Mouse (Mus musculus): ENCODE measurements around the gene Cbfb. TPM values are rescaled to one million over a fixed set of nuclear protein-coding genes. Genes with fewer than 3 reads are reported as not detected.

The Cbfb gene
- polyA plus RNA-seq, 1 experiment from 2014 or later = 48.5 TPM

- peaks cover 24% of the 10 kb centered on the region for H3K27me3 ChIP-seq (ENCODE audit: control insufficient read depth, insufficient read depth, low read length)
- H3K4me1 ChIP-seq (ENCODE audit: control insufficient read depth, insufficient read depth, low read length) = peaks cover 22% of the 10 kb centered on the region
- 85% methylated on average over 12 of the region's 12 CpGs for WGBS
Observed at GRCm38 (mm10) chr8:105261326-105261980, 91.0 kb downstream of the Cbfb start.

GRCm38 (mm10) chr8:105263244-105263912 lies 92.9 kb downstream of the Cbfb start:
- Histone ChIP-seq H3K36me3 (ENCODE audit: control insufficient read depth, insufficient read depth) (no peaks in the 10 kb centered on the region), H3K4me2 (ENCODE audit: low read depth, low read length) (peak overlapping the region; percentile 92), H3K27ac (ENCODE audit: low read length) (no peak overlapping the region), H3K27me3 (ENCODE audit: control insufficient read depth, insufficient read depth, low read length) (peaks cover 34% of the 10 kb centered on the region), H3K9ac (ENCODE audit: low read length) (no peak overlapping the region; the same call in 1 of the 2 replicates), H3K9me3 (replicated peaks; ENCODE audit: control insufficient read depth, low read length) (peaks cover 4% of the 10 kb centered on the region), H3K4me1 (ENCODE audit: control insufficient read depth, insufficient read depth, low read length) (peaks cover 27% of the 10 kb centered on the region), H3K4me3 (ENCODE audit: low read length) (no peak overlapping the region; the same call in 1 of the 2 replicates)
- no peak for ATAC-seq (replicated peaks; ENCODE audit: extremely low read depth, insufficient read depth, low FRiP score)
- 45% methylated on average over 16 of the region's 16 CpGs for WGBS

More at GRCm38 (mm10) chr8:105261326-105261980, 91.0 kb downstream of the Cbfb start:
- no peak overlapping the region for H3K4me2 ChIP-seq (ENCODE audit: low read depth, low read length)
- no peak overlapping the region for H3K4me3 ChIP-seq (ENCODE audit: low read length)
- no peak for ATAC-seq (replicated peaks; ENCODE audit: extremely low read depth, insufficient read depth, low FRiP score)
- H3K36me3 ChIP-seq (ENCODE audit: control insufficient read depth, insufficient read depth) = no peaks in the 10 kb centered on the region
- no peak overlapping the region for H3K9ac ChIP-seq (ENCODE audit: low read length)
- no peak overlapping the region for H3K27ac ChIP-seq (ENCODE audit: low read length)
- H3K9me3 ChIP-seq (replicated peaks; ENCODE audit: control insufficient read depth, low read length) = peaks cover 4% of the 10 kb centered on the region

- Histone ChIP-seq H3K27ac (ENCODE audit: low read length) (no peak within 1 kb of the TSS), H3K4me1 (ENCODE audit: control insufficient read depth, insufficient read depth, low read length) (peaks cover 29% of the 10 kb centered on the region), H3K36me3 (ENCODE audit: control insufficient read depth, insufficient read depth) (no peaks in the 10 kb centered on the region), H3K27me3 (ENCODE audit: control insufficient read depth, insufficient read depth, low read length) (peaks cover 37% of the 10 kb centered on the region), H3K4me3 (ENCODE audit: low read length) (peak within 1 kb of the TSS; percentile 76), H3K4me2 (ENCODE audit: low read depth, low read length) (peak within 1 kb of the TSS; percentile 92), H3K9me3 (replicated peaks; ENCODE audit: control insufficient read depth, low read length) (peaks cover 4% of the 10 kb centered on the region), H3K9ac (ENCODE audit: low read length) (peak within 1 kb of the TSS; percentile 81)
- 1% methylated on average over 54 of the region's 54 CpGs for WGBS
- ATAC-seq (replicated peaks; ENCODE audit: extremely low read depth, insufficient read depth, low FRiP score) = peak; percentile 65; the same call in 1 of the 2 replicates
Observed at GRCm38 (mm10) chr8:105264024-105264982, 93.8 kb downstream of the Cbfb start, which contains the start of the genes Tradd and Fbxl8. Gene Tradd, minus strand, starts transcription at chr8:105264609. Gene Fbxl8, plus strand, starts transcription at chr8:105264648.

- WGBS = 16% methylated on average over 10 of the region's 10 CpGs
- peak overlapping the region; percentile 81 for H3K9ac ChIP-seq (ENCODE audit: low read length)
- peaks cover 28% of the 10 kb centered on the region for H3K4me1 ChIP-seq (ENCODE audit: control insufficient read depth, insufficient read depth, low read length)
- no peaks in the 10 kb centered on the region for H3K36me3 ChIP-seq (ENCODE audit: control insufficient read depth, insufficient read depth)
- H3K27ac ChIP-seq (ENCODE audit: low read length) = no peak overlapping the region
- H3K4me3 ChIP-seq (ENCODE audit: low read length) = peak overlapping the region; percentile 76
- no peak for ATAC-seq (replicated peaks; ENCODE audit: extremely low read depth, insufficient read depth, low FRiP score)
- peak overlapping the region; percentile 92 for H3K4me2 ChIP-seq (ENCODE audit: low read depth, low read length)
- H3K27me3 ChIP-seq (ENCODE audit: control insufficient read depth, insufficient read depth, low read length) = peaks cover 37% of the 10 kb centered on the region
- peaks cover 4% of the 10 kb centered on the region for H3K9me3 ChIP-seq (replicated peaks; ENCODE audit: control insufficient read depth, low read length)
Observed at GRCm38 (mm10) chr8:105265128-105265527, 94.7 kb downstream of the Cbfb start.

- Histone ChIP-seq H3K9ac (ENCODE audit: low read length) (no peak overlapping the region), H3K4me1 (ENCODE audit: control insufficient read depth, insufficient read depth, low read length) (peaks cover 32% of the 10 kb centered on the region), H3K4me2 (ENCODE audit: low read depth, low read length) (no peak overlapping the region), H3K27me3 (ENCODE audit: control insufficient read depth, insufficient read depth, low read length) (peaks cover 48% of the 10 kb centered on the region), H3K4me3 (ENCODE audit: low read length) (no peak overlapping the region), H3K9me3 (replicated peaks; ENCODE audit: control insufficient read depth, low read length) (no peaks in the 10 kb centered on the region), H3K36me3 (ENCODE audit: control insufficient read depth, insufficient read depth) (no peaks in the 10 kb centered on the region), H3K27ac (ENCODE audit: low read length) (no peak overlapping the region)
- WGBS = 51% methylated on average over 13 of the region's 13 CpGs
- no peak for ATAC-seq (replicated peaks; ENCODE audit: extremely low read depth, insufficient read depth, low FRiP score)
Observed at GRCm38 (mm10) chr8:105266775-105267174, 96.3 kb downstream of the Cbfb start.

Other genes starting within 250 kb of the Cbfb start
- gene Ces2e, start 244.4 kb upstream of the Cbfb start, polyA plus RNA-seq (2015; fragmentation: Nextera tagmentation; extraction: Ambion mirVana) = 0.11 and 0.80 TPM in 2 replicates
- 0.13 TPM in 1 of 2 replicates, not detected in the other for gene Ces2f, start 223.3 kb upstream of the Cbfb start, polyA plus RNA-seq (2015; fragmentation: Nextera tagmentation; extraction: Ambion mirVana)
- 2.5 and 3.0 TPM in 2 replicates for gene Ces2g, start 209.0 kb upstream of the Cbfb start, polyA plus RNA-seq (2015; fragmentation: Nextera tagmentation; extraction: Ambion mirVana)
- gene Ces2h, start 169.8 kb upstream of the Cbfb start, polyA plus RNA-seq (2015; fragmentation: Nextera tagmentation; extraction: Ambion mirVana) = not detected in 2 replicates
- not detected in 2 replicates for gene Ces3a, start 122.1 kb upstream of the Cbfb start, polyA plus RNA-seq (2015; fragmentation: Nextera tagmentation; extraction: Ambion mirVana)
- 0.14 and 0.16 TPM in 2 replicates for gene Ces3b, start 86.9 kb upstream of the Cbfb start, polyA plus RNA-seq (2015; fragmentation: Nextera tagmentation; extraction: Ambion mirVana)
- gene Ces4a, start 38.9 kb upstream of the Cbfb start, polyA plus RNA-seq (2015; fragmentation: Nextera tagmentation; extraction: Ambion mirVana) = not detected in 2 replicates
- gene D230025D16Rik, start 54.5 kb downstream of the Cbfb start, polyA plus RNA-seq (2015; fragmentation: Nextera tagmentation; extraction: Ambion mirVana) = 20.8 and 22.5 TPM in 2 replicates
- gene B3gnt9, start 84.5 kb downstream of the Cbfb start, polyA plus RNA-seq (2015; fragmentation: Nextera tagmentation; extraction: Ambion mirVana) = 12.7 and 13.1 TPM in 2 replicates
- 20.3 and 25.4 TPM in 2 replicates for gene Tradd, start 93.9 kb downstream of the Cbfb start, polyA plus RNA-seq (2015; fragmentation: Nextera tagmentation; extraction: Ambion mirVana)
- 4.5 and 5.0 TPM in 2 replicates for gene Fbxl8, start 94.0 kb downstream of the Cbfb start, polyA plus RNA-seq (2015; fragmentation: Nextera tagmentation; extraction: Ambion mirVana)
- gene Hsf4, start 99.1 kb downstream of the Cbfb start, polyA plus RNA-seq (2015; fragmentation: Nextera tagmentation; extraction: Ambion mirVana) = 0.27 and 0.29 TPM in 2 replicates
- 5.2 and 5.8 TPM in 2 replicates for gene Nol3, start 105.5 kb downstream of the Cbfb start, polyA plus RNA-seq (2015; fragmentation: Nextera tagmentation; extraction: Ambion mirVana)
- gene 4931428F04Rik, start 119.2 kb downstream of the Cbfb start, polyA plus RNA-seq (2015; fragmentation: Nextera tagmentation; extraction: Ambion mirVana) = 5.4 and 6.7 TPM in 2 replicates
- gene Exoc3l, start 125.4 kb downstream of the Cbfb start, polyA plus RNA-seq (2015; fragmentation: Nextera tagmentation; extraction: Ambion mirVana) = 14.6 and 14.9 TPM in 2 replicates
- 50.8 and 61.1 TPM in 2 replicates for gene E2f4, start 127.0 kb downstream of the Cbfb start, polyA plus RNA-seq (2015; fragmentation: Nextera tagmentation; extraction: Ambion mirVana)
- gene Elmo3, start 134.9 kb downstream of the Cbfb start, polyA plus RNA-seq (2015; fragmentation: Nextera tagmentation; extraction: Ambion mirVana) = 4.1 and 5.1 TPM in 2 replicates
- 0.80 and 0.84 TPM in 2 replicates for gene Lrrc29, start 155.6 kb downstream of the Cbfb start, polyA plus RNA-seq (2015; fragmentation: Nextera tagmentation; extraction: Ambion mirVana)
- gene Tmem208, start 155.7 kb downstream of the Cbfb start, polyA plus RNA-seq (2015; fragmentation: Nextera tagmentation; extraction: Ambion mirVana) = 82.1 and 84.2 TPM in 2 replicates
- gene Fhod1, start 177.3 kb downstream of the Cbfb start, polyA plus RNA-seq (2015; fragmentation: Nextera tagmentation; extraction: Ambion mirVana) = 1.1 and 2.3 TPM in 2 replicates
- gene Slc9a5, start 178.2 kb downstream of the Cbfb start, polyA plus RNA-seq (2015; fragmentation: Nextera tagmentation; extraction: Ambion mirVana) = 1.1 and 1.4 TPM in 2 replicates
- gene Plekhg4, start 202.6 kb downstream of the Cbfb start, polyA plus RNA-seq (2015; fragmentation: Nextera tagmentation; extraction: Ambion mirVana) = 0.18 and 0.21 TPM in 2 replicates
- gene Kctd19, start 242.8 kb downstream of the Cbfb start, polyA plus RNA-seq (2015; fragmentation: Nextera tagmentation; extraction: Ambion mirVana) = 0.07 TPM in 1 of 2 replicates, not detected in the other
- 0.37 and 0.54 TPM in 2 replicates for gene Lrrc36, start 242.9 kb downstream of the Cbfb start, polyA plus RNA-seq (2015; fragmentation: Nextera tagmentation; extraction: Ambion mirVana)

Data from heart, embryonic 16.5 days (tissue).